Mouse (Mus musculus): Measurements from ENCODE around the gene Mpdu1. TPM values are rescaled to one million over a fixed set of nuclear protein-coding genes. Genes with fewer than 3 reads are reported as not detected.
"Not testable (repeated sequence)": the region's sequence is repeated elsewhere in the genome, so short reads cannot be mapped to it uniquely, and the experiment has no call there.

Gene Mpdu1
- polyA plus RNA-seq, 1 experiment from 2014 or later = 82.6 TPM

DNA sequence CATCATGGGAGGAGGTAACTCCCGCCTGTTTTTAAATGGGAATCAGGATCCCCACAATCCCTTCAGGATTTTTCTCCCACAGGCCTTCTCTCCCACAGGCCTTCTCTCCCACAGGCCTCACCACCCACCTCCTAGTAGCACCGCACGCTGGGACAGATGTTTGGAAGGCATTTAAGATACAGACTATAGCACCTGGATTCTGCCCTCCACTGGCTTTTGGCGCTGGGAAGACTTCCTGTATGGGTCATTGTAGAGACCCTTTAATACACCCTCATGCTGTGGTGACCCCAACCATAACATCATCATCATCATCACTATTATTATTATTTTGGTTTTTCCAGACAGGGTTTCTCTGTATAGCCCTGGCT lies 45.0 kb upstream of the Mpdu1 start:
- Histone ChIP-seq H3K36me3 (ENCODE audit: insufficient read depth, low read length) (no peaks in the 10 kb centered on the region), H3K27ac (no peak overlapping the region), H3K9ac (ENCODE audit: low read depth, low read length) (no peak overlapping the region), H3K4me2 (ENCODE audit: low read length) (no peak overlapping the region), H3K4me1 (replicated peaks; ENCODE audit: insufficient read depth, low read length) (no peaks in the 10 kb centered on the region), H3K27me3 (ENCODE audit: insufficient read depth, low read length) (no peaks in the 10 kb centered on the region), H3K9me3 (replicated peaks; ENCODE audit: low read length) (no peaks in the 10 kb centered on the region), H3K4me3 (replicated peaks; ENCODE audit: low read depth, low read length) (no peak overlapping the region)
- DNase-seq (ENCODE audit: low spot score) (no peak), ATAC-seq (replicated peaks; ENCODE audit: low FRiP score, low read depth) (no peak)
- 89% methylated on average over 4 of the region's 4 CpGs for WGBS
- no peak for TF ChIP-seq CTCF (IDR thresholded peaks at IDR 0.05; ENCODE audit: low read depth)

DNA sequence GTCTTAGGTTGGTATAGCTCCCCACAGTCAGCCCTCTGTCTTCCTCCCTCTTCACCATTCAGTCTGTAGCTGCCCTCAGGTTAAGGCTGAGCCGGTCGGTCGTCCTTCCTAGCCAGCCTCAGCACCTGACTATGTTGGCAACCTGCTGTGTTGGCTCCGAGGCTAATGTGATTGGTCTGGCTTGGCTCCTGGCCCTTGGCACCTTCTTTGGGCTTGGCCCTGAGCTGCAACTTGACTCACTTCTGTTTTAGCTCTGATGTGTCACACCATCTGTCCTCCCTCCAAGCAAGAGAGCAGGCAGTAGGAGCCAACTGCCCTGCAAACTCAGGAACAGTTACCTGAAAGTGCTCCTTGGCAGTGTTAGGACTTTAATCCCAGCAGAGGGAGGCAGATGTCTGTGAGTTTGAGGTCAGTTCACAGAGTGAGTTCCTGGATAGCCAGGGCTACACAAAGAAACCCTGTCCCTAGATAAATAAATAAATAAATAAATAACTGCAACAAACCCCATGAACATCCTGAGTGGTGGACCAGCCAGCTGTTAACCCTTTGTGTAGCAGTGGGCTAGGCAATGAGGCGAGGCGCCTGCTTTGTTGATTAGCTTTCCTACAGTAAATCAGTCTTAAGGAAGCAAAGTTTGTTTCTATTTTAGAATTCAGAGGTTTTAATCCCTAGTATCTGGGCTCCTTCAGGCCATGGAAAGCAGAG lies 44.5 kb upstream of the Mpdu1 start:
- Histone ChIP-seq H3K4me3 (replicated peaks; ENCODE audit: low read depth, low read length) (no peak overlapping the region), H3K27ac (no peak overlapping the region), H3K27me3 (ENCODE audit: insufficient read depth, low read length) (no peaks in the 10 kb centered on the region), H3K9ac (ENCODE audit: low read depth, low read length) (no peak overlapping the region), H3K4me1 (replicated peaks; ENCODE audit: insufficient read depth, low read length) (no peaks in the 10 kb centered on the region), H3K9me3 (replicated peaks; ENCODE audit: low read length) (no peaks in the 10 kb centered on the region), H3K4me2 (ENCODE audit: low read length) (no peak overlapping the region), H3K36me3 (ENCODE audit: insufficient read depth, low read length) (no peaks in the 10 kb centered on the region)
- TF ChIP-seq CTCF (IDR thresholded peaks at IDR 0.05; ENCODE audit: low read depth) = no peak
- no peak for DNase-seq (ENCODE audit: low spot score)
- no peak for ATAC-seq (replicated peaks; ENCODE audit: low FRiP score, low read depth)
- 55% methylated on average over 6 of the region's 6 CpGs for WGBS

DNA sequence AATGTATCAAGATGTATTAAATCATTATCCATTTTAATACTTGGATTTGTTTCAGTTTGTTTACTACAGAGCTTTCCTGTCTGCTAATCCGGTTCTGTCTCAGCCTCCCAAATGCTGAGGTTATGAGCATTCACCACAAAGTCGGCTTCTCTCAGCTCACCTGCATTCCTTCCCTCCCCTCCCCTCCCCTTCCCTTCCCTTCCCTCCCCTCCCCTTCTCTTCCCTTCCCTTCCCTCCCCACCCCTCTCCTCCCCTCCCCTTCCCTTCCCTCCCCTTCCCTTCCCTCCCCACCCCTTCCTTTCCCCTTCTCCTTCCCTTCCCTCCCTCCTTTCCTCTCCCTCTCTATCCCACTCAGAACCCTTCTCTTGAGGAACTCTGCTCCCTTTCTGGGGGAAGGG lies 42.2 kb upstream of the Mpdu1 start:
- TF ChIP-seq CTCF (IDR thresholded peaks at IDR 0.05; ENCODE audit: low read depth) = no peak
- no peaks in the 10 kb centered on the region for H3K4me1 ChIP-seq (replicated peaks; ENCODE audit: insufficient read depth, low read length)
- H3K4me2 ChIP-seq (ENCODE audit: low read length) = no peak overlapping the region
- H3K27ac ChIP-seq = no peak overlapping the region
- WGBS = 32% methylated on average over 2 of the region's 2 CpGs
- ATAC-seq (replicated peaks; ENCODE audit: low FRiP score, low read depth) = no peak
- no peak overlapping the region for H3K4me3 ChIP-seq (replicated peaks; ENCODE audit: low read depth, low read length)
- H3K36me3 ChIP-seq (ENCODE audit: insufficient read depth, low read length) = no peaks in the 10 kb centered on the region
- DNase-seq (ENCODE audit: low spot score) = no peak
- no peaks in the 10 kb centered on the region for H3K9me3 ChIP-seq (replicated peaks; ENCODE audit: low read length)
- no peak overlapping the region for H3K9ac ChIP-seq (ENCODE audit: low read depth, low read length)
- H3K27me3 ChIP-seq (ENCODE audit: insufficient read depth, low read length) = no peaks in the 10 kb centered on the region

DNA sequence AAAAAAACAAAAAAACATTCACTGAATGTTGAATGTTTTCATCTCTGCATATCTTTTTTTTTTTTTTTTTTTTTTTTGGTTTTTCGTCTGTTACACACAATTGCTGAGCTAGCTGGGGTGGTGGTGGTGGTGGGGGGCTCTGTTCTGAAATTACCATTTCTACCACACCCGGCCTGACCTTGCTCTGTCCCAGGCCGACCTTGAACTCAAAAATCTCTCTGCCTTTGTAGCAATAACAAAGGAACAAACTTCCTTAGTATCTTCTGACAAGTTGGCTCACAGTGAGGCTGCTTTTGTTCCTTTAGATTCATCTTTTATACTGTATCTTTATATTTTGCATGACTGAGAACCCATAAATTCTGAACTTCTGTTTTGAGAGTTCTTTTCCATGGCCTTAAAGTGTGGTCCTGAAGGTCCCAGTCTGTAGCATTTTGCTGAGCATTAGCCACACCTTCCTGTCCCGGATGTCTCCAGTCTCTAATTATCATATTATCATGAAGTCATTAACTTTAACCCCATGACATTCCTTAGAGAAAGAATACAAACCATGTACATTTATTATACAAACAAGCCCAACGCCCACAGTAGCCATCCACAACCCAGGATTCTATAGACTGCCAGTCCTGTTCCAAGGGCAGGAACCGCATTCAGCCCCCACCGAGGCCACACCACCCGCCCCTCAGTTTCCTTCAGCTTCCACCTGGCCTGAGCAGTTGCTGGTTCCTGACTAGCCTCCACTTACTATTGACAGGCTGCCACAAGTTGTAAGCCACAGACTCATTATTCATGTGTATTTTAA lies 41.6 kb upstream of the Mpdu1 start:
- Histone ChIP-seq H3K4me3 (replicated peaks; ENCODE audit: low read depth, low read length) (no peak overlapping the region), H3K9me3 (replicated peaks; ENCODE audit: low read length) (no peaks in the 10 kb centered on the region), H3K27me3 (ENCODE audit: insufficient read depth, low read length) (no peaks in the 10 kb centered on the region), H3K27ac (no peak overlapping the region), H3K4me1 (replicated peaks; ENCODE audit: insufficient read depth, low read length) (no peaks in the 10 kb centered on the region), H3K9ac (ENCODE audit: low read depth, low read length) (no peak overlapping the region), H3K4me2 (ENCODE audit: low read length) (no peak overlapping the region), H3K36me3 (ENCODE audit: insufficient read depth, low read length) (no peaks in the 10 kb centered on the region)
- ATAC-seq (replicated peaks; ENCODE audit: low FRiP score, low read depth) = no peak
- no peak for TF ChIP-seq CTCF (IDR thresholded peaks at IDR 0.05; ENCODE audit: low read depth)
- WGBS = 64% methylated on average over 8 of the region's 8 CpGs
- no peak for DNase-seq (ENCODE audit: low spot score)

DNA sequence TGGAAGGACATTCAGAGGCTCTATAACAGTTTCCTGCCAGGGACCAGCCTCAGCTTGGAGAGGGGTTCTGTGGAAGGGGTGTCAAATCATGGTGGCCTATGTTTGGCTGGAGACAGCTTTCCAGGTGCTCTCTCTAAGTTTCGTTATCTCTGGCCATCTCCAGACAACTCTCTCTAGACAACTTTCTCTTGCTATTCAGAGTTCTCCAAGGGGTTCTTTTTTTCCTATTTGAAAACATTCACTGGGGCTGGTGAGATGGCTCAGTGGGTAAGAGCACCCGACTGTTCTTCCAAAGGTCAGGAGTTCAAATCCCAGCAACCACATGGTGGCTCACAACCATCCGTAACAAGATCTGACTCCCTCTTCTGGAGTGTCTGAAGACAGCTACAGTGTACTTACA lies 40.9 kb upstream of the Mpdu1 start:
- H3K27me3 ChIP-seq (ENCODE audit: insufficient read depth, low read length); H3K4me3 ChIP-seq (replicated peaks; ENCODE audit: low read depth, low read length); H3K9ac ChIP-seq (ENCODE audit: low read depth, low read length); ATAC-seq (replicated peaks; ENCODE audit: low FRiP score, low read depth); H3K4me2 ChIP-seq (ENCODE audit: low read length); H3K9me3 ChIP-seq (replicated peaks; ENCODE audit: low read length); H3K27ac ChIP-seq; DNase-seq (ENCODE audit: low spot score); H3K4me1 ChIP-seq (replicated peaks; ENCODE audit: insufficient read depth, low read length); H3K36me3 ChIP-seq (ENCODE audit: insufficient read depth, low read length): not testable (repeated sequence)
- 65% methylated on average over 2 of the region's 3 CpGs for WGBS

DNA sequence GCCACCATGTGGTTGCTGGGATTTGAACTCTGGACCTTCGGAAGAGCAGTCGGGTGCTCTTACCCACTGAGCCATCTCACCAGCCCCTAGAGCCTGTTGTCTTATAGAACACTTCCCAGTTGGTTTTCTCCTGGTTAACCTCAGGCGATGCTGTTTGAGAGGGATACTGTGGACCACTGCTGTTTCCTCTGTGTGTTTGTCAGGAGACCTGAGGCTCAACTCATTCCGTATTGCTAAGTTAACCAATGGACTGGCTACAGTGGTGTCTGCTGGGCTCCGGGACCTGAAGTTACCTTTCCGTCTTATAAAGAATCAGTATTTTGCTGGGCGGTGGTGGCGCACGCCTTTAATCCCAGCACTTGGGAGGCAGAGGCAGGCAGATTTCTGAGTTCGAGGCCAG lies 40.4 kb upstream of the Mpdu1 start:
- not testable (repeated sequence) for H3K27me3 ChIP-seq (ENCODE audit: insufficient read depth, low read length); H3K4me3 ChIP-seq (replicated peaks; ENCODE audit: low read depth, low read length); H3K9ac ChIP-seq (ENCODE audit: low read depth, low read length); H3K36me3 ChIP-seq (ENCODE audit: insufficient read depth, low read length); H3K4me2 ChIP-seq (ENCODE audit: low read length); H3K4me1 ChIP-seq (replicated peaks; ENCODE audit: insufficient read depth, low read length); DNase-seq (ENCODE audit: low spot score); H3K27ac ChIP-seq; H3K9me3 ChIP-seq (replicated peaks; ENCODE audit: low read length); ATAC-seq (replicated peaks; ENCODE audit: low FRiP score, low read depth)
- WGBS = 94% methylated on average over 9 of the region's 10 CpGs

Measured in kidney, postnatal 0 days (tissue).